Mouse (Mus musculus) naive thymus-derived CD4-positive, alpha-beta T cell, adult 2 months (primary cell): ENCODE results near the gene Gm4881.
"Not testable (repeated sequence)": the region's sequence is repeated elsewhere in the genome, so short reads cannot be mapped to it uniquely, and the experiment has no call there.

Source experiments
- DNase-seq: peaks from one replicate; pipeline ENCODE4 v3.0.0-alpha.2; 2011; ENCODE audit warnings: low read depth

Gm4881 gene

GRCm38 (mm10) chr7:24895749-24896148, 48.5 kb downstream of the Gm4881 start:
- not testable (repeated sequence) for DNase-seq

GRCm38 (mm10) chr7:24892125-24892583, 52.1 kb downstream of the Gm4881 start:
- DNase-seq = no peak

- no peak for DNase-seq
These were observed 52.8 kb downstream of the Gm4881 start for GRCm38 (mm10) chr7:24891241-24892124.

GRCm38 (mm10) chr7:24890281-24891216, 53.7 kb downstream of the Gm4881 start:
- DNase-seq = peak; percentile 90

- DNase-seq = no peak
These were observed 54.7 kb downstream of the Gm4881 start for GRCm38 (mm10) chr7:24889431-24890220.

GRCm38 (mm10) chr7:24887096-24887495, 57.2 kb downstream of the Gm4881 start:
- no peak for DNase-seq

GRCm38 (mm10) chr7:24886308-24886633, 58.0 kb downstream of the Gm4881 start:
- no peak for DNase-seq

- peak; percentile 30 for DNase-seq
These were observed 58.6 kb downstream of the Gm4881 start for GRCm38 (mm10) chr7:24885468-24886307.

GRCm38 (mm10) chr7:24884693-24885291, 59.5 kb downstream of the Gm4881 start:
- DNase-seq = no peak

GRCm38 (mm10) chr7:24883896-24884692, 60.2 kb downstream of the Gm4881 start, which contains the start of gene Rps19:
Gene Rps19 (plus strand): TSS chr7:24884371.
- peak; percentile 99 for DNase-seq

- no peak for DNase-seq
These were observed 61.7 kb downstream of the Gm4881 start for GRCm38 (mm10) chr7:24882416-24883199.

- no peak for DNase-seq
These were observed 64.7 kb downstream of the Gm4881 start for GRCm38 (mm10) chr7:24879620-24880019.

GRCm38 (mm10) chr7:24877588-24877987, 66.7 kb downstream of the Gm4881 start:
- DNase-seq = no peak
